Mouse (Mus musculus) testis, adult 2 months (tissue): ENCODE data around the gene Stk10.

ENCODE experiments used
- CTCF ChIP-seq: fragments of 200-500 bp; IDR thresholded peaks from 2 replicates; pipeline ENCODE4 v1.5.1; 2012; ENCODE audit warnings: low read depth, mild to moderate bottlenecking, inconsistent platforms, low read length, moderate library complexity; ENCODE audit not compliant: control insufficient read depth, insufficient read depth, insufficient replicate concordance
- POLR2A ChIP-seq: fragments of 200-500 bp; IDR thresholded peaks from 2 replicates; pipeline ENCODE4 v1.6.1; 2012; ENCODE audit warnings: low read depth, mild to moderate bottlenecking, inconsistent platforms, low read length, moderate library complexity; ENCODE audit not compliant: control insufficient read depth

- TF ChIP-seq CTCF (no peak), POLR2A (no peak)
Measured at GRCm38 (mm10) chr11:32571103-32571502, 38.0 kb downstream of the Stk10 start.
